Mouse (Mus musculus) forebrain, embryonic 15.5 days (tissue): ENCODE measurements at regions not wholly inside any gene's neighbourhood (a gene's known extent, or its start where the extent isn't known, plus 50 kb on each side); places are given as distances from the start of the nearest gene placed in this dataset.
A peak's percentile ranks its signal among the peaks of the same experiment; 100 is the strongest.
"Not testable (repeated sequence)": the region's sequence is repeated elsewhere in the genome, so short reads cannot be mapped to it uniquely, and the experiment has no call there.

Experiments
- ATAC-seq: fragments of 200-750 bp; cut with Nextera tagmentation; replicated peaks from 2 replicates; pipeline ENCODE4 v1.8.0; 2017; ENCODE audit warnings: mild to moderate bottlenecking, moderate TSS enrichment, moderate library complexity
- H3K27ac ChIP-seq: fragments of 300-500 bp; sonication (generic); replicated peaks from 2 replicates; pipeline ENCODE4 v1.5.1; 2015; ENCODE audit warnings: mild to moderate bottlenecking, inconsistent platforms
- H3K27me3 ChIP-seq: fragments of 300-500 bp; sonication (generic); 2 replicates; pipeline ENCODE4 v1.6.1; 2015; ENCODE audit warnings: inconsistent platforms
- H3K36me3 ChIP-seq: fragments of 300-500 bp; sonication (generic); 2 replicates; pipeline ENCODE4 v1.6.1; 2015; ENCODE audit warnings: mild to moderate bottlenecking, inconsistent platforms
- H3K4me1 ChIP-seq: fragments of 300-500 bp; sonication (generic); 2 replicates; pipeline ENCODE4 v1.6.1; 2015; ENCODE audit warnings: inconsistent platforms
- H3K4me2 ChIP-seq: fragments of 300-500 bp; sonication (generic); replicated peaks from 2 replicates; pipeline ENCODE4 v1.6.1; 2015; ENCODE audit warnings: mild to moderate bottlenecking, inconsistent platforms
- H3K4me3 ChIP-seq: fragments of 300-500 bp; sonication (generic); 2 replicates; pipeline ENCODE4 v1.5.1; 2015; ENCODE audit warnings: mild to moderate bottlenecking, inconsistent platforms
- H3K9ac ChIP-seq: fragments of 300-500 bp; sonication (generic); replicated peaks from 2 replicates; pipeline ENCODE4 v1.6.1; 2015; ENCODE audit warnings: mild to moderate bottlenecking, inconsistent platforms
- H3K9me3 ChIP-seq: fragments of 300-500 bp; sonication (generic); 2 replicates; pipeline ENCODE4 v1.6.1; 2016; ENCODE audit warnings: inconsistent platforms
- WGBS: fragments of 180-500 bp; shearing (Covaris S2); methylation state at CpG from one replicate; pipeline ENCODE4 v1.1.7; 2015; ENCODE audit warnings: mixed read lengths; 5-methylcytosine and 5-hydroxymethylcytosine counted together

DNA sequence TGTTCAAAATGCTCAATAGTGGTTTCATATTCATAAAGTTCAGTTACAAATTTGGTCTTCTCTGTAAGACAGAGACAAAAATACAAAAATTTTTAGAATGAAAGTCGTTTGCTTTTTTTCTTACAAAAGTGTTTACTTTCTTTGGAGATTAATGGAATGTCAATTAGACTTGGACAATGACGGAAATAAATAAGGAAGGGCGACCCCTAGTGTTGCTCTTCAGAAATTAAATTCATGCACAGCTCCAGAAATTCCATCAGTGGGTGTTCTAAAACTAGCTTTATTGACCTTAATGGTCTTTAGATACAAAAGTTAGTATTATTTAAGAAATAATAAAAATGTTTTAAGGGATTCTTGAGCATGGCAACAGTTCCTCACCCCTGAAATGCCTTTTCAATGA lies 141.8 kb upstream of the Lama2 start:
- H3K4me2 ChIP-seq: no peak overlapping the region

DNA sequence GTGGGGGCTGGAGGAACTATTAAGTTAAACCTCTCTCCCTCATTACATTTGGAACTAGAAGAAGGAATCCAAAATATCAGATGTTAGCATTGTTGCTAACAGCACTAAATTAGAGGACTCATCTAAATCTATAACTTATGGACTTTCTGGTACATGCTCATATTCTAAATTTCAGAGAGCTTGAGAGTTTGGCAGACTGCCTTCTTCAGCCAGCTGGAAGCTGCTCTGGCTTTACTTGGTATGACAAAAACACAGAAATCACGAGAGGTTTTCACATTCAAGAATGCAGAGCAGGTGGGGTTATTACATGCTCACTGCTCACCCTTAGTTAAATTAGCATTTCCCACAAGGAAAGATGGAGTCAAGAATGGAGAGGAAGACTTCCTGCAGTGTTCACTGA lies 182.8 kb upstream of the Lama2 start:
- 11% methylated on average over 1 of the region's 1 CpGs for WGBS
- H3K9ac ChIP-seq: no peak overlapping the region

More for the DNA sequence above, 141.8 kb upstream of the Lama2 start:
- Histone ChIP-seq H3K36me3 (no peaks in the 10 kb centered on the region), H3K9ac (no peak overlapping the region), H3K27ac (no peak overlapping the region), H3K4me1 (no peaks in the 10 kb centered on the region), H3K9me3 (no peaks in the 10 kb centered on the region), H3K4me3 (no peak overlapping the region), H3K27me3 (no peaks in the 10 kb centered on the region)
- ATAC-seq: no peak
- WGBS: 2% methylated on average over 3 of the region's 3 CpGs

DNA sequence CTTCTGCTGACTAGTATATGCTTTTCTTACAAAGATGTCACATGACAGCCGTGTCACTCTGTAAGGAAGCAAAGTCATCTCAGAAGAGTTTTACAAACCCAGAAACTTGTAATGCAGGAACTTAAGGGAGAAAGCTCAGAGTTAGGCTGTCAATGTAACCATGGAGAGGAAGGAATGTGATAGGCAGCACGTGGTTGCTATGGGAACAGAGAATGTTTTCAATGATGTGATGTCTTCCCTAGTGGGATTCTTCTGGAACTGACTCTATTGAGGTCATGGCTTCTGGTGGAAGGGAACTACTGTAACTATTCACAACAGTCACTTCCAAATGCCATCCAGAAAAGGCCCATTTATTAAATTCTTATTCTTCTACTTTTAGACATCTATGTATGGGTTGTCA lies 190.0 kb upstream of the Lama2 start:
- no peak overlapping the region for H3K9ac ChIP-seq
- H3K9me3 ChIP-seq: no peaks in the 10 kb centered on the region
- H3K36me3 ChIP-seq: no peaks in the 10 kb centered on the region
- no peak overlapping the region for H3K4me2 ChIP-seq
- no peak overlapping the region for H3K4me3 ChIP-seq
- WGBS: 65% methylated on average over 2 of the region's 2 CpGs
- no peak overlapping the region for H3K27ac ChIP-seq
- ATAC-seq: no peak
- H3K4me1 ChIP-seq: no peaks in the 10 kb centered on the region
- H3K27me3 ChIP-seq: no peaks in the 10 kb centered on the region

More for the DNA sequence above, 182.8 kb upstream of the Lama2 start:
- Histone ChIP-seq H3K27me3 (no peaks in the 10 kb centered on the region), H3K4me1 (no peaks in the 10 kb centered on the region), H3K9me3 (no peaks in the 10 kb centered on the region), H3K4me2 (no peak overlapping the region), H3K4me3 (no peak overlapping the region), H3K36me3 (no peaks in the 10 kb centered on the region), H3K27ac (no peak overlapping the region)
- ATAC-seq: no peak

DNA sequence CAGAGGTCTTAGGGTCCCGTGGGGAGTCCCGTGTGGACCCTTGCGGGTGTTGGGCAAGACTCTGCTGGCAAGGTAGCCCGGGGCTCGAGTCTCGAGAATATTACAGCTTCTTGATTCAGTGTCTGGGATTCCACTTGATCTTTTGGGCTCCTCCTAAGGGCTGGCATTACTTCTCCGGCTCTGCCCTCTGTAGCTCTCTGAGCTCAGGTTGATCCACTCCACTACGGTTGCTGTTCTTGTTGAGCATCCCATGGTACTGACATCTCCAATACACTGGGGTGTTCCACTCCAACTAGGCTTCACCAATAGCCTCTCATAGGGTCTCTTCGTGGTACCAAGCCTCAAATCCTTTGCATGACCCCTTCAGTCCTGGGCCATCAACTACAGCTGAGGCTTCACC lies 206.1 kb upstream of the Lama2 start:
- ATAC-seq, H3K27ac ChIP-seq, H3K36me3 ChIP-seq, H3K4me3 ChIP-seq, H3K4me1 ChIP-seq, H3K9me3 ChIP-seq, H3K27me3 ChIP-seq, H3K9ac ChIP-seq, H3K4me2 ChIP-seq: not testable (repeated sequence)
- WGBS: 95% methylated on average over 9 of the region's 9 CpGs

DNA sequence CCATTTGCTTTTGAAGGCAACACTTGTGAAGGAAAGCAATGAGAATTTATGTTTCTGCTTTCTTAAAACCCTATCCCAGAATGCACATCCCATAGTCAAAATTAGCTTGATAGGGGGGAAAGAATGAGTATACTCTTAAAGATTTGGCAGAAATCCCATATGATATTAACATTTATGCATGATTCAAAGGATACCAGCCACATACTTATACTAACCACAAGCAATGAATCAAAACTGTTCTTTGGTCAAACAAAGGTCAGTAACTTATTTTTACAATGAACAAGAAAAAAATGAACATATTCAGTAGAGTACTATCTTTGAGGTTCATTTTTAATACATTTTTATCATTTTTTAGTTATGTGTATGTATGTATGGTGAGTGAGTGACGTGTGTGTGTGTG lies 208.8 kb upstream of the Lama2 start:
- no peaks in the 10 kb centered on the region for H3K4me1 ChIP-seq
- H3K4me2 ChIP-seq: no peak overlapping the region
- no peak overlapping the region for H3K27ac ChIP-seq
- 96% methylated on average over 1 of the region's 1 CpGs for WGBS
- no peak overlapping the region for H3K4me3 ChIP-seq
- no peaks in the 10 kb centered on the region for H3K36me3 ChIP-seq
- no peak for ATAC-seq
- H3K9me3 ChIP-seq: no peaks in the 10 kb centered on the region
- no peak overlapping the region for H3K9ac ChIP-seq
- H3K27me3 ChIP-seq: no peaks in the 10 kb centered on the region

DNA sequence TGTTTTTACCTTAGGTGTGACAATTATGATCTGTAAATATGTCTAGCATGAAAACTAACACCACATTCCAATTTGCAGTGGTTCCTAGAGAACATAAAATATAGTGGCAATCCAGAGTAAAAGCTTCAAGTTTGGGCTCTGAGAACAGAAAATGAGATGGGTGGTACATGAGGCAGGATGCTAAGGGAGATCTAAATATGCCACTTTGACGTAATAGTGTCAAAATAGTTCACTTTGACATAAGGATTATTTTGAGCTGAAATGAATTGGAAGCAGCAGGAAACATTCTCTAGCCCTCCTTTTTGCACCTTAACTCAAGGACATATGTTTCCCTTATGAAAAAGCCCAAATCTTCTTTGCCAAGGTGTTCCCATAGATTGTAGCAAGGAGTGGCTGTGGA lies 219.1 kb upstream of the Lama2 start:
- Histone ChIP-seq H3K27ac (no peak overlapping the region), H3K27me3 (no peaks in the 10 kb centered on the region), H3K4me1 (no peaks in the 10 kb centered on the region), H3K9me3 (no peaks in the 10 kb centered on the region), H3K4me3 (no peak overlapping the region), H3K36me3 (no peaks in the 10 kb centered on the region), H3K4me2 (no peak overlapping the region), H3K9ac (no peak overlapping the region)
- 90% methylated on average over 1 of the region's 1 CpGs for WGBS
- ATAC-seq: no peak

DNA sequence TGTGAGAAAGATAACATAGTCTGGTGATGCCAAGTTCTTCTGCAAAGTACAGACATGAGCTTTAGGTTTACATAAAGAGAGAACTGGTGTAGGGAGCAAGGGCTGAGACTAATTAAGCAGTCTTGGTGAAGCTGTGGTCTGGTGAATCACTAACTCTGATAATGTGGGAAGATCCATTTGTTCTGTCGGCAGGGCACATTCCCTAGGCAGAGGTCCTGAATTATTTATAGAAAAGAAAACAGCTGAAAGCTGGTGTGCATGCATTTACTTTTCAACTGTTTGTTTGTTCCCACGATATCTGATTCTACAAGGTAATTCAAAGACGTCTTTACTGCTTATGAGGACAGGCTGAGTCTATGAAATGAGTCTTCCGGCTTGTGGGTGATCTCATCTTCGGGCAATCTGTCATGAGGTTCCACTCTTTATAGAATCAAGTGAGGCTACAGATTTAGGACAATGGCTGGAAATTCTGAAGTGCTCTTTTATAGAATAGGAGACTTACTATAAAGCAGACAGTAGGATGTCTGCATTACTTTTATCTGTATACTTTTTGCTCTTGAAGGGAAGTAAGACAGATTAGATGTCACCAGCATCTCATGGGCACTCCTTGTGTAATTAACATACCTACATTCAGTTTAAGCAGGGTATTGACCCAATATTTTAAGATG lies 221.6 kb upstream of the Lama2 start:
- no peak overlapping the region for H3K4me2 ChIP-seq
- no peaks in the 10 kb centered on the region for H3K4me1 ChIP-seq
- H3K4me3 ChIP-seq: no peak overlapping the region
- H3K36me3 ChIP-seq: no peaks in the 10 kb centered on the region
- H3K27me3 ChIP-seq: no peaks in the 10 kb centered on the region
- no peaks in the 10 kb centered on the region for H3K9me3 ChIP-seq
- ATAC-seq: no peak
- no peak overlapping the region for H3K9ac ChIP-seq
- WGBS: 76% methylated on average over 5 of the region's 5 CpGs
- no peak overlapping the region for H3K27ac ChIP-seq

DNA sequence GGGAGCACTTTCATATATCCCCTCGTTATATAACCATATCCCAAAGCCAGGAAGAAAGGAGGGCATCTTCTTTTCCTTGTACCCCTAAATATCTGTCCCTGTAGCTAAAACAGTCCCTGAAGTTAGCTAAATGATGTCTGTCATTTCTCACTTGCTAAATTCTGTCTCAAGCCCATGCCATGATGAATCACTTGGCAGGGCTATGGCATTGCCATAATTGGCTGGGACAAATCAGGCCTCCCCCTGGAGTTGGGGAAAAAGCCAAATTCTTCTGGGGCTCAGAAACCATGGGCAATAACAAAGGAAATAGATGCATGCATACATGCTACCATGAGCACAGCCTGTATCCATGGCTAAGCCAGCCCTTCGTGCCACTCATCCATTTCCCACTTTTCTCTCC lies 223.5 kb upstream of the Lama2 start:
- H3K9ac ChIP-seq: no peak overlapping the region
- no peaks in the 10 kb centered on the region for H3K27me3 ChIP-seq
- H3K4me2 ChIP-seq: no peak overlapping the region
- H3K36me3 ChIP-seq: no peaks in the 10 kb centered on the region
- WGBS: 83% methylated on average over 2 of the region's 2 CpGs
- no peaks in the 10 kb centered on the region for H3K9me3 ChIP-seq
- no peak overlapping the region for H3K27ac ChIP-seq
- no peak overlapping the region for H3K4me3 ChIP-seq
- no peaks in the 10 kb centered on the region for H3K4me1 ChIP-seq
- no peak for ATAC-seq

DNA sequence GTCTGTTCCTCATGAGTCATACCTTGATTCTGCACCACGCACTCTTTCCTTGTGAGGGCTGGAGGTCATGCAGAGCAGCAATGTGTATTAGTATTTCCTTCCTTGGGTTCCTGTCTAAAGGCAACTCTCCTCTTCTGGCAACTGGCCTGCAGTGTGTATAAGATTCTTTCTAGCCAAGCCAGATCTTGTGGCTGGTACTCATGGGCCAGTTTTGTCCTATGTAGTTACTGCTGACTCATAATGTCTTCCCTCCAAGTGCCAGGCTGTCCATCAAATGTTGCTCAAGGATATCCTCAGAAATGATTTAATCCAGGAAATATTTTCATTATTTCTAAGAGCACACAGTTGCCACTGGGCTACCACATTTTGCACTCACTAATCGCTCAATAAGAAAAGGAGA lies 211.0 kb upstream of the Ptprk start:
- 76% methylated on average over 2 of the region's 2 CpGs for WGBS
- no peaks in the 10 kb centered on the region for H3K36me3 ChIP-seq
- no peaks in the 10 kb centered on the region for H3K9me3 ChIP-seq
- no peak overlapping the region for H3K4me3 ChIP-seq
- no peaks in the 10 kb centered on the region for H3K27me3 ChIP-seq
- ATAC-seq: no peak
- no peak overlapping the region for H3K9ac ChIP-seq
- H3K4me1 ChIP-seq: no peaks in the 10 kb centered on the region
- no peak overlapping the region for H3K4me2 ChIP-seq
- no peak overlapping the region for H3K27ac ChIP-seq

DNA sequence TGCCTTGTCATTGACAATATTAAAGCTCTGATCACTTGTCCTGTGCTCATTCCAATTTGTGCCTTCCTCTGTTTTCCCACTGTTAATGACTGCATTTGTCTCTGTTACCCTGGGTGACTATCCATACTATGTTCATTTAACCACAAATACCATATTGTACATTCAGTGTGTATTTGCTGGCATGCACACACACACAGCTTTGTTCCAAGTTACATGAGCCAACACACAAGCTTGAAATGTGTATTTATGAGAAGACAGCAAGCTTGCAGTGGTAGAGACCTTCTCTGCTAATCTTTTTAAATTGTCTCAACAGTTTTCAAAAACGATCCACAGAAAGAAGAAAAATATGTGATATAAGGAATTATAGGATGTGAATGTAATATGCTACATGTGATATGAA lies 193.8 kb upstream of the Ptprk start:
- H3K36me3 ChIP-seq: no peaks in the 10 kb centered on the region
- H3K9ac ChIP-seq: no peak overlapping the region
- no peak overlapping the region for H3K27ac ChIP-seq
- no peak overlapping the region for H3K4me3 ChIP-seq
- H3K27me3 ChIP-seq: no peaks in the 10 kb centered on the region
- H3K9me3 ChIP-seq: no peaks in the 10 kb centered on the region
- no peaks in the 10 kb centered on the region for H3K4me1 ChIP-seq
- no peak; the same call in 1 of the 2 replicates for ATAC-seq
- 61% methylated on average over 1 of the region's 1 CpGs for WGBS
- H3K4me2 ChIP-seq: no peak overlapping the region

DNA sequence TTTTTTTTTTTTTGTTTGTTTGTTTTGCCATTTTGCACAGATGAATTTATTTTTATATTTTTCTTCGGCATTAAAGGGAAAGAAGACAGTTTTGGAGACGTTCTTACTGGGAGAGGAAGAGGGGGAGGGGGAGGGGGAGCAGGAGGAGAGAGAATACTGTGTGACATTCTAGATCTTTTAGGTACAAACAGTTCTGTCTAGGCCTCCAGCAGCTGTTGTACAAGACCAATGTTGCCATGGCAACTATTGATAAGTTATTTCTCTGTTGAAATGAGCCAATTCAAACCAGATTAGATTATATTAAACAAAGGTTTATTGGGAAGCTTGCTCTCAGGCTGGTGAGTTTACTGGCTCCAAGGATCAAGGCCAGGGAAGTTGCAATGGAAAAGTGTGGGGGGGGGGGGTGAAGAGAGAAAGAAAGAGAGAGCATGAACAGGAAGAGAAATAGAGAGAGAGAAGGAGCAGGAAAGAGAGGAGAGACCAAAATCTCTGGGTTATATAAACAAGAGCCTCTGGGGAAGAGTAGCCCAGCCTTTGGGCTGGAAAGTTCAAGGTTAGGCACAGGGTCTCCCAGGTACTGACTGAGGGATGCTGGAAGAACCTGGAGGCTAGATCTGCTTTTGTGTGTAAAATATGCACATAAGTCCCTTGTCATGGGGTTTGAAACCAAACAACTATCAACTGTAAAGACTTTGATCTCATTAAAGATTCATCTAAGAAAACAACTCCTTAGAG lies 182.7 kb upstream of the Ptprk start:
- no peaks in the 10 kb centered on the region for H3K36me3 ChIP-seq
- H3K27ac ChIP-seq: no peak overlapping the region
- H3K4me1 ChIP-seq: peaks cover 3% of the 10 kb centered on the region; the same call in 1 of the 2 replicates
- H3K9me3 ChIP-seq: no peaks in the 10 kb centered on the region
- H3K9ac ChIP-seq: no peak overlapping the region
- H3K4me2 ChIP-seq: no peak overlapping the region
- no peaks in the 10 kb centered on the region for H3K27me3 ChIP-seq
- WGBS: 14% methylated on average over 2 of the region's 2 CpGs
- ATAC-seq: peak; percentile 51; the same call in 1 of the 2 replicates
- no peak overlapping the region for H3K4me3 ChIP-seq

DNA sequence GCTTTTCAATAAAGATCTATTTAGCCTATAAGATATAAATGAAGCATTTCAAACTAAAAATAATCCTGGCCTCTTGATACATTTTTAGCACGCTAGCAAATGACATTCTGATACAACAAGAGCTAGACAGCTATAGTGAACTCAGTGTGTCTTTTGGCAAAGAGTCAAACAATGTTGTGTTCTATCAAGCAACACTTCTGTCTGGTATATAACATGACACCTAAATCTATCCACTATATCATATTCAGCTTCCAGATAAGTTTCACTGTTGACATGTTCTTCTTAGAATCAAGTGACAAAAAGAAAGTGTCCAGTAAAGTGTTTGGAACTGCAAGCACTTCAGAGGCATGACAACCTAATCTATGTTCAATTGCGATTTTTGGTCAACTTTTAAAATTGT lies 158.2 kb upstream of the Ptprk start:
- Histone ChIP-seq H3K27ac (no peak overlapping the region), H3K4me1 (no peaks in the 10 kb centered on the region), H3K4me2 (no peak overlapping the region), H3K9ac (no peak overlapping the region), H3K9me3 (no peaks in the 10 kb centered on the region), H3K27me3 (no peaks in the 10 kb centered on the region), H3K36me3 (no peaks in the 10 kb centered on the region), H3K4me3 (no peak overlapping the region)
- ATAC-seq: no peak
- 79% methylated on average over 2 of the region's 2 CpGs for WGBS

DNA sequence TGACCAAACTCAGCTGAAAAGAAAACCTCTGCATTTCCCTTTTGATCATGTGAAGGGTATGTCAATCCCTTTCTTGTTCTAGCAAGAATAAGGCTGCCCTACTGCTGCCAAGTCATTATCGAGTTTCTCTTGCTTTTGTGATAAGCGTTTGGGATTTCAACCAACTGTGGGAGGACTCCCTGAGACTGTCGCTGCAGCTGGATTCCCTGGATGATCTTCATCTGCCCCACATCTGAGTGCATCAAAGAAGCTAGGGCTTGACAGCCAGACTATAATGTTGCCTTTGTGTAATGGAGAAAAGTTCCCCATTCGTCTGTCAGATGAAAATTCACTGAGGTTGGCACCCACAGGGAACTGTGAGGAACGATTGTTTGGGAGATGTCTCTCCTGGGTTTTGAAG lies 147.4 kb upstream of the Ptprk start:
- 23% methylated on average over 5 of the region's 5 CpGs for WGBS
- 0 out of 2 replicates have a peak, but pooled peaks have one; percentile 53 for ATAC-seq

More for the DNA sequence above, 147.4 kb upstream of the Ptprk start:
- no peaks in the 10 kb centered on the region for H3K36me3 ChIP-seq
- no peaks in the 10 kb centered on the region for H3K4me1 ChIP-seq
- H3K27me3 ChIP-seq: no peaks in the 10 kb centered on the region
- no peak overlapping the region for H3K27ac ChIP-seq
- no peak overlapping the region for H3K9ac ChIP-seq
- no peak overlapping the region for H3K4me3 ChIP-seq
- H3K9me3 ChIP-seq: no peaks in the 10 kb centered on the region
- no peak overlapping the region for H3K4me2 ChIP-seq
